Mouse (Mus musculus) CD4-positive, CD25-positive, alpha-beta regulatory T cell, adult 2 months (primary cell): ENCODE data around the gene Ier5.

ENCODE experiments used
- DNase-seq: peaks from one replicate; pipeline ENCODE4 v3.0.0-alpha.2; 2012; ENCODE audit warnings: low read depth, low spot score

The Ier5 gene

DNA sequence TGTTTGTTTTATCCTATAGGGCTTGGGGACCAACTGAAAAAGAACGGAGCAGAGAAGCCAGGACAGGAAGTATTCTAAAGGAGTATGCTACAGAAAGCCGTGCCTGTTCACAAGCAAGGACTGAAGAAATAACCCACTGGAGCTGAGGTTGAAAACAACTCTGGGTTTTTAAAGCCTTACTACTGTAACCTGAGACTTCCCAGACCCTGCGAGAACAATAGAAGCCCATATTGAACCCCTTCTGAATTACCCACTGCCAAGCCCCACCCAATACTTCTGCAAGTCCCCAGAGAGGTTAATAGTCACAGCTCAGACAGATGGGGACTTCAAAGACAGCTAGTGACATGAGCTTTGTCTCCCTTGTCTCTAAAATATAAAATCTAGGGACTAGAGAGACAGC, 44.4 kb downstream of the Ier5 start:
- DNase-seq: no peak

DNA sequence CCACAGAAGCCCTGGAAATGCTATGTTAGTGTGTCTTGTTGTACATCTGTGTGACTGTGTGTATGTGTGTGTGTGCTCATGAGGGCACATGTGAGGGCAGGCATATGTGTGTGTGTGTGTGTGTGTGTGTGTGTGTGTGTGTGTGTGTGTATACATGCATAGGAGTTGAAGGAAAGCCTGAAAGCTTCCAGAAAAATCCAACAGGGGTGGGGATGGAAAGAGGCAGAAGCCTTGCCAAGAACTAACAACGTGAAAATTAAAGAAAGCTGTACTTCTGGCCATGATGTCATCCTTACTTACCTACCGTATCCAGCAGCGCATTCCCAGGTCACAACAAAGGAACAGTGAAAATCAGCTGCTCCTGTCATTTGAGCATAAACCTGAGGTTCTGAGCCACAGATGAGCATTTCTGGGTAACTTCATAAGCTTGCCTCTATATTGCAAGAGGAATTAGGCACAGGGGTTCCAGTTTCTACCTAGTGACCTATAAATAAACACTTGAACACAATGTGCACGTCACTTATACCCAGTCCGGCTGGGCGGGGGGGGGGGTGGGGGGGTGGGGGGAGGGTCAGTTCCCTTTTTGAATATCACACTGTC, 45.0 kb downstream of the Ier5 start:
- DNase-seq: no peak

DNA sequence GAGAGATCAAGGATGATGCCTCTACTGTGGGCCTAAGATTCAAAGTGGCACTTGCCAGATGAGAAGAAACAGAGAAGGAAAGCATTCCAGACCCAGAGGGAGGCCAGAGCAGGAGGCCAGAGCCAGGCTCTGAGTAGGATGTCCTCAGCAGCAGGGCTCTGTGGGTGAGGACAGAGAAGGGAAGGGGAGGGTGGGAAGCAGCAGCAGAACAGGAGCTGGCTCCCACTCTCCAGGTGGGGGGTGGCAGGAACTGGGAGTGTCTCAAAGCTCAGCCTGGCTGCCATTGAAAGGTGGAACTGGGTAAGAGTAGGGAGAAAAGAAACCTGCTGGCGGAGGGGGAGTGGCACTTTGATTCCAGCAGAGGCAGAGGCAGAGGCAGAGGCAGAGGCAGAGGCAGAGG, 46.1 kb downstream of the Ier5 start:
- DNase-seq: no peak

DNA sequence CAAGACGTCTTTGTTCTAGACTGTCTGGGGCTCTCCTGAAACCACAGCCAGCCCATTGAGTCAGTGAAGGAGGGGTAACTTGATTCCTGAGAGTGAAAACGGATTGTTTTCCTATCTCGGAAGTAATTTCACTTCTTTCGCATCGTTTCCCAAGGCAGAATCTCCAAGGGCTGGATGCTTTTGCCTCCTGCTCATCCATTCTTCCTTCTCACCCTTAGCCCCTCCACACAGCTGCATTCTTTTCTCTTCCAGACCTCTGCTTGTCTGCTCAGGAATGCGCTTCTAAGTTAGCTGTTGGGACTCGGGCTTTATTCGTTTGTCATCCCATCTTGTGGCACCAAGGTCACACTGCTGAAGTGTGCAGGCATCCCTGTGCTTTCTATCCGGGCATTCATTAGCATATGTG, 46.7 kb downstream of the Ier5 start:
- DNase-seq: no peak

DNA sequence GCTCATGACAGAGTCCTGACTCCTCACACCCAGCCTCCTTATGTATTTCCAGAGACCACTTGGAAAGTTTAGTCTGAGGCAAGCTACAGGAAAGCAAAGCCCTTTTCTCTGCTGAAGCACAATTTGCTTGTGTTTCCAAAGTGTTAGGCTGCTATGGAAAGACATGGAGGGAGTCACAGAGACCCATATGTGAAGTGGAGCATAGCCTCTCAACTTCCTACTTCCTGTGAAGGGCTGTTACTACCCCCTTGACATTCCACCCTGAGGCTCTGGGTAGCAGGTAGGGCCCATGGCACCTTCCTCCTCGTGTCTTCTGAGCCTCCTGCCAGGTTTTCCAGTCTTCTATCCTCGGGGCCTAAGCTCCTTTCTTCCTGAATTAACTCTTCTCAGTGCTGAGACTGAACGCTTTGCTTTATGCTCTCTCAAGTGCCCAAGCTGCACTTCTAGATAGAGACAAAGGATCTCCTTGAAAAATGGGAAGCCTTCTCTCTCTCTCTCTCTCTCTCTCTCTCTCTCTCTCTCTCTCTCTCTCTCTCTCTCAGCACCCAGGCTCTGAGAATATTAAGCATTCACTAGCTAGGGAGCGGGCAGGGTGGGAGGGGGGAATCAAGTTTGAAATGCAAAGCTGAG, 47.2 kb downstream of the Ier5 start:
- no peak for DNase-seq

DNA sequence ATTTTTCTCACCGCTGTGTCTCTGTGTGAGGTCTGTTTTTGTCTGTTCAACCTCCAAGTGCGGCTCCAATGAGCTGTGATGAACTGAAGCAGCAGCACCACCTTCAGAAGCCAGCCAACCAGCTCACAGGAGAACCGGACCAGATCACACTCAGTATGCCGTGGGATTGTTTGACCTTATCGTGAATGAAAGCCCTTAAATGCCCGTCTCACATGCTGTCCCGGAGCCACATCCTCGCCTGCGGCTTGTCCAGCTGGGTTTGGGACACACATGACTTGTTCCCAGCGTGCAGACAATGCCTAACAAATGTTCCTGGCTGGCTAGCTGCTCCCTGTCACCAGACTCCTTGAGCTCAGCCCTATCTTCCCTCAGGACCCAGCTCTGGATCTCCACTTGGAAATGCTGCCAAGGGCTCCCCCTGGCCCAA, 47.7 kb downstream of the Ier5 start:
- no peak for DNase-seq

DNA sequence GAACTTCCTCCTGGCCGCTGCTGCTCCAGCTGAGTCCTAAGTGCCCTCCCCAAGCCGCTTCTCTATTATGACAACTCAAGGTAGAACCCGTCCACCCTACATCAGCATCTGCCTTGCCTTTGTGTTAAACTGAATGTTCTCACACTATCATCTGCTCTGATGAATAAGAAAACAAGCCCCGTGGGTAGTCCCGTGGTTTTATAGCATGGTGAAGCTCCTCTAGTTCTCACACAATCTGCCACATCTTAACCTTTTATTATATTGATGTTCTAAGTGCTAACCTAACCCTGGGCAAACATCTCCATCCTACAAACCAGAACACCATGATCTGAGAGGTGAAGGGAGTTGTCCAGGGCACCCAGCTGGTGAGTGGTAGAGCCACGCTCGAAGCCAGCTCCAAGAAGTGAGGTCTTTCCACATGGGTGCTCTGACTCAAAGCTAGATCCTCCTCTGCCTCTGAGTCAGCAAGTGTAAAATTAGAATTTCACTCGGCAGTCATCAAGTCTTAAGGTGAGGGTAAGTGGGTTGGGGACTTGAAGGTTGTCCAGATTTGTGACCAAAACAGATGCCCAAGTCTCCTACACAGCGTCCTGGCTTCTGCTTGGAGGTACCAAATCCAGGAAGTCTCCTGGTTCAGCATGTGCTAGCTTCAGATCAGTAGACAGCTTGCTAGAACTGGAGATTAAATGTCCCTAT, 48.4 kb downstream of the Ier5 start:
- peak; percentile 60 for DNase-seq

DNA sequence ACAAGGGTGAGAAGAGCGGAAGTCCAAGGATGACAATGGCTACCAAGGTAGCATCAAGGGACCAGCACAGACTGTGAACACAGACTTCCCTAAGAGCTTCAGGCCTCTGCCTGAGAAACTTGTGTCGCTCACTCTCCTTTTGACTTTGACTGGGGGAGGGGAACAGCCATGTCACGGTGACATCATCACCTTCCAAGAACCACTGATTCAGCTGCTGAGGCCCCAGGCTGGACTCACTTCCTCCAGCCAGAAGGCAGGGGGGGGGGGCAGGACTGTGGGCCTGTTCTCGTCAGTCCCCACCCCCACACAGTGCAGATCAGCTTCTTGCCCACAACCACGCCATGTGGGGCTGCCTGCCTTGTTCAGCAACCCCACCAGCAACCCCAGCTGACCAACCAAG, 49.3 kb downstream of the Ier5 start:
- DNase-seq: peak; percentile 86

DNA sequence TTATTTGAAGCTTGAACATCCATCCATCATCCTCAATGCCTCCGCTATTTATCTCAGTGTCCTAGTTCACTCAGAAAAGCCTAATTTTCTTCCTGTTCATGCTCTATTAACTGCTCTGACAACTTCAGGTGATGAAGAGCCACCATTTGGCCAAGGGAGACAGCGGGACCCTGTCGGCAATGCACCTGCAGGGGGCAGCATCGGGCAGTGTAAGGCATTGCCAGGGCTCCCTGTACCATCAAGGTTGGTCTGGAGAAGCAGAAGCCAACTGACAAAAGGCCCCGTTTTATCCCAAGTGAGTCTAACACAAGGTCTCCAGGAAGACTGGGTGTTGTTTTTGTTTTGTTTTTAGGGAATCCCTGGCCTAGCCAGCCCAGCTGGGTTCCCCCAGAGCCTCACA, 50.5 kb downstream of the Ier5 start:
- DNase-seq: peak; percentile 94
